Mouse (Mus musculus): Measurements from ENCODE around the gene Alox15.

DNA sequence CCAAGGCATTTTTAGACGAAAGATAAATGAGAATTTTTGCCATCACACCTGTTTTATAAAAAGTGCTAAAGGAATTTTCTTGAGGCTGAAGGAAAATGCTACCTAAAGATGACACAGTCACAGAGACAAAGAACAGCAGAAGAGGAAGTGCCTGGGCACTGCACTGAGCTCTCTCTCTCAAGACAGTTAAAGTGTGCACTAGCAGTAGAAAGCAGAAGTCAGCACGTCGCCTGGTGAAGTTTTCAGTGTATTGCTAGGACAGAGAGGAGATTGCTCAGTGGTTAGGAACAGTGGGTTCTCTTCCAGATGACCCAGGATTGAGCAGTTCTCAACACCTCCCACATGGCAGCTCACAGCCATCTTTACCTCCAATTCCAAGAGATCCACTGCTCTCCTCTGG lies 22.5 kb upstream of the Alox15 start:
- TF ChIP-seq CTCF (IDR thresholded peaks at IDR 0.05; ENCODE audit: control insufficient read depth, insufficient read depth, insufficient replicate concordance, low read depth, low read length), result no peak
- TF ChIP-seq POLR2A (IDR thresholded peaks at IDR 0.05; ENCODE audit: control insufficient read depth, low read depth, low read length), result no peak

All from testis, adult 2 months (tissue).